Mouse (Mus musculus) retina, postnatal 1 day (tissue): Measurements from ENCODE around the gene Ppm1h.
A peak's percentile ranks its signal among the peaks of the same experiment; 100 is the strongest.

Source experiments
- DNase-seq: peaks from one replicate; pipeline ENCODE4 v3.0.0-alpha.2; 2012

Ppm1h gene

GRCm38 (mm10) chr10:122747151-122747925 is 68.8 kb downstream of the Ppm1h start:
- DNase-seq, result no peak

GRCm38 (mm10) chr10:122748361-122748951 is 69.9 kb downstream of the Ppm1h start:
- peak; percentile 74 for DNase-seq

GRCm38 (mm10) chr10:122749071-122749470 is 70.5 kb downstream of the Ppm1h start:
- DNase-seq, result no peak

- DNase-seq, result peak; percentile 28
These were observed 71.3 kb downstream of the Ppm1h start for GRCm38 (mm10) chr10:122749876-122750275.

- peak; percentile 55 for DNase-seq
These were observed 74.7 kb downstream of the Ppm1h start for GRCm38 (mm10) chr10:122752950-122753923.

- DNase-seq, result no peak
These were observed 75.4 kb downstream of the Ppm1h start for GRCm38 (mm10) chr10:122753924-122754307.

- no peak for DNase-seq
These were observed 76.4 kb downstream of the Ppm1h start for GRCm38 (mm10) chr10:122754967-122755366.

GRCm38 (mm10) chr10:122756879-122757530 is 78.4 kb downstream of the Ppm1h start:
- no peak for DNase-seq

- no peak for DNase-seq
These were observed 79.2 kb downstream of the Ppm1h start for GRCm38 (mm10) chr10:122757727-122758126.

- DNase-seq, result no peak
These were observed 79.8 kb downstream of the Ppm1h start for GRCm38 (mm10) chr10:122758346-122758745.

GRCm38 (mm10) chr10:122759729-122760128 is 81.2 kb downstream of the Ppm1h start:
- no peak for DNase-seq

GRCm38 (mm10) chr10:122760469-122761307 is 82.1 kb downstream of the Ppm1h start:
- no peak for DNase-seq

- DNase-seq, result no peak
These were observed 84.4 kb downstream of the Ppm1h start for GRCm38 (mm10) chr10:122762772-122763511.

- no peak for DNase-seq
These were observed 85.0 kb downstream of the Ppm1h start for GRCm38 (mm10) chr10:122763596-122763995.

GRCm38 (mm10) chr10:122764653-122765052 is 86.1 kb downstream of the Ppm1h start:
- DNase-seq, result peak; percentile 48

- peak; percentile 33 for DNase-seq
These were observed 87.0 kb downstream of the Ppm1h start for GRCm38 (mm10) chr10:122765521-122765920.

GRCm38 (mm10) chr10:122765992-122766391 is 87.4 kb downstream of the Ppm1h start:
- DNase-seq, result no peak

GRCm38 (mm10) chr10:122768204-122768892 is 89.8 kb downstream of the Ppm1h start:
- DNase-seq, result no peak

GRCm38 (mm10) chr10:122768893-122769341 is 90.4 kb downstream of the Ppm1h start:
- no peak for DNase-seq

GRCm38 (mm10) chr10:122770337-122770736 is 91.8 kb downstream of the Ppm1h start:
- DNase-seq, result no peak
